Mouse (Mus musculus): ENCODE results near the gene Cables2.

Cables2 gene

DNA sequence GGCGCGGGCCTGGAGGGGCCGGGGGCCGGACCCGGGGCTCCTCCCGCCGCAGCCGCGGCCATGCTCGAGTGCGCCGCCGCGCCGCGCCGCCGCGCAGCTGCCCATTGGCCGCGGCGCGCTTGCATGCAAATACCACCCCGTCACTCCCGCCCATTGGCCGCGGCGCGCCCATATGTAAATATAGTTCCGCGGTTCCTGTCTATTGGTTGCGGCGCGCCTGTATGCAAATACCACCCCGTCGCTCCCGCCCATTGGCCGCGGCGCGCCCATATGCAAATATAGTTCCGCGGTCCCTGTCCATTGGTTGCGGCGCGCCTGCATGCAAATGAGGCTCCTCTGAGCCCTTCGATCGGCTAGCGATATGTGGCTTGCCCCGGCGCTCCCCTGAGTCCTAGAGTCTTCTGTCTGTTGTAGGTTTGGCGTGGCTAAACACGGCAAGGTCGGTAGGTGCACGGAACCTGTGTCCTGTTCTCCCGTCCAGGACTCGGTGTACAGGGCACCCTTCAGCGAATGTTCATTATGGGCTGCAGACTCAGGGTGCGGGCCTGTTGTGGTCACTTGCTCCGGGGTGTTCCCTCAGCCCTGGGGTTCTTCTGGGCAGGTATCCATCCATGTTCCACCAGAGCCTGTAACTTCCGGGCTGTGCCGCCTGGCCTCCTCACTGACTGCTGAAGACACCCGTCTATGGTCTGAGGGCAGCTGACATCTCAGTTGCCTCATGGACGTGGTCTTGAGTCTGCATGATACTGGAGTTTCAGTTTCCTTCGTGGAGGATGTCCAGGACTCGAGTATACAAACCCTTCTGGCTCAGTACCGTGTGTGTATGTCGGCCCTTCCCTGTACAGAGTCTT lies at the start of gene Cables2:
Cables2 (minus strand) TSS at position 103 of the 851 bp plus-strand sequence.
- DNase-seq (ENCODE audit: low read depth in 2 of 2, low spot score in 2 of 2): peak; percentile 86 to 88

DNA sequence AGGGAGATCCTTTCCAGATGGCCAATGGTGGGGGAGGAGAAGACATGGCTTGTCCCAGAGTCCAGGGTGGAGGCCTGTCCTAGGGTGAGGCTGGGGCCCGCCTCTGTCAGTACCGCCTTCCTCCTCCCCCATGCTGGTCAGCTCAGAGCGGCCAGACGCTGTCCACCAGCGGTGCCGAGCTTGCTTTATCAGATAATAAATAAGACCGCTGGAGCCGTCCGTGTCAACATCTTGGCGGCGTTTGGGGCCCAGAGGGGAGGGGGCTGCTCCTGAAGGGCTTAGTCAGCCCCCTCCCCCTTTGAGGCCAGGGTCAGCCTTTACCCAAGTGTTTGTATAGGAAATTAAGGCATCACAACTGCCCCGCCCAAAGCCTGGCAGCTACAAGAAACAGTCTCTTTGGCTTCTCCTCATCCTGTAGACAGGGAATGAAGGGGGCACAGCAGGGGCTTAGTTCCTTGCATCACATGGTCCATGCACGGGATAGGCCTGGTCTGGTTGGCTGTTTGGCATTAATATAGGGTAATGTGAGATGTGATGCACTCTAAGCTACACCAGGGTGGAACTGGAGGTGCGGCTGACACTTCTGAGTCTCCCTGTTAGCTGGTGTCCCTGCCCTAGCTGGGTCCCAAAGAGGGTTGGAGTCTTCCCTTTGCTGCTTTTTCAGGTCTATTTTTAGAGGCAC lies 49.5 kb upstream of the Cables2 start:
- no peak for DNase-seq (ENCODE audit: low read depth in 2 of 2, low spot score in 2 of 2)

DNA sequence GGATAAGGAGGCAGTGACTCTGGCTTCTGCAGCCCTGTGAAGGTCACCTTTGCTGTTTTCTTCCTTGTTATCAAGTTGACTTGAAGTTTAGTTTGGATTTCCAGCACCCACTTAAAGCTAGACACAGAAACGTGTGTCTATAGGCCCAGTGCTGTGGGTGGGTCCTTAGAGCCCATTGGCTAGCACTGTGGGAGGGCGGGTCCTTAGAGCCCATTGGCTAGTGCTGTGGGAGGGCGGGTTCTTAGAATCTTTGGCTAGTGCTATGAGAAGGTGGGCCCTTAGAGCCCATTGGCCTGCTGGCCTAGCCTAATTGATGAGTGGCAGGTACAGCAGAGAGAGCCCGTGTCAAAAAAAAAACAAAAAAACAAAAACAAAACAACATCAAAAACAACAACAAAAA lies 46.9 kb upstream of the Cables2 start:
- no peak for DNase-seq (ENCODE audit: low read depth in 2 of 2, low spot score in 2 of 2)

DNA sequence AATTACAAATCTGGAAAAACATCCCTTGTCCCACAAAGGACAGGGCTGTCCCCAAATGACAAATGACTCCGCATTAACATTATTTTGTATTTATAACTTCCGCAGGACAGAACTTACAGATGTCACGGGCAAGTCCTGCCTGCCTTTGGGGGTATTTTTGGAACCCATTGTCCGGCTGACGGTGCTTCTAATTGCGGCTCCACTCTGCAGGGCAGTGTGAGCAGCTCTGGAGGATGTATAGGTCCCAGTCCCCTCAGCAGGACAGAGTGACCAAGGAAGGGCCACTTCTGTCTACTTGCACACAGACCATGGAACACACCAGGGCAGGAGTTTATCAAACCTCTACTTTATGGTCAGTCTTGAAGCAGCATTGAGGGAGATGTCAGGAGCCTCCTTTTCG lies 44.3 kb upstream of the Cables2 start:
- DNase-seq (ENCODE audit: low read depth in 2 of 2, low spot score in 2 of 2): no peak

DNA sequence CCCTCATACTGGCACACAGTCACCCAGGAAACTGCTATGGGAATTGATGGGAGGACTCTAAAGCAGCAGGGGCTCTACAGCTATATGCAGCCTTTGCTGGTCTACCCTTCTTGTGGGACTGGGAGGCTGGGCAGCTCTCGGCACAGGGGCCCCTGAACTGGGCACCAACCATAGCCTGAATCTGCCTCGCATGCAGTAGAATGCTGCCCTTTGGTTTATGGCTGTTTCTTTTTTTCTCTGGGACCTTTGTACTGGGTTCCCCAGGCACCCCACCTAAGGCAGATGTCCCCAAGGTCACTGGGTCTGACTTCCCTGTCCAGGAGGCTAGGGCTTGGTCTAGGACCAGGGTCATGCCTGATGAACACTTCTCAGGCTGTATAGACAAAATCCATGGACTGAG lies 41.0 kb upstream of the Cables2 start:
- no peak for DNase-seq (ENCODE audit: low read depth in 2 of 2, low spot score in 2 of 2)

DNA sequence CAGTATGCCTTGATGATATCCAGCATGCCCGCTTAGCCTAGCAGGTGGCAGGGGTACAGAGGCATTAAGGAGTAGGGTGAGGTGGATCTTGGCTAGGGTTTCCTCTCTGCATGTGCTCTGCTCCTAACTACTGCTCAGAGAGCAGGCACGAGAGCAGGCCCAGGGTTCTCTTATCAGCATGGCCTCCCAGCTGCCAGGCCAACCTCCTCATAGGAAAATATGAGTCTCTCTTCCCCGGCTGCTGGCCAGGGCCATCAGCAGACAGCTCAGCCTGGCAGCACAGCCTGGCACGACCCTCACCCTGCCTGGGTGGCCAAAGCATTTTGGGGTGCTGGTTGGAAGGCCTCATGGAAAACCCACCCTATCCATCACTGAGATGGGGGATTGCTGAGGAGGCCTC lies 37.9 kb upstream of the Cables2 start:
- DNase-seq (ENCODE audit: low read depth in 2 of 2, low spot score in 2 of 2): no peak

DNA sequence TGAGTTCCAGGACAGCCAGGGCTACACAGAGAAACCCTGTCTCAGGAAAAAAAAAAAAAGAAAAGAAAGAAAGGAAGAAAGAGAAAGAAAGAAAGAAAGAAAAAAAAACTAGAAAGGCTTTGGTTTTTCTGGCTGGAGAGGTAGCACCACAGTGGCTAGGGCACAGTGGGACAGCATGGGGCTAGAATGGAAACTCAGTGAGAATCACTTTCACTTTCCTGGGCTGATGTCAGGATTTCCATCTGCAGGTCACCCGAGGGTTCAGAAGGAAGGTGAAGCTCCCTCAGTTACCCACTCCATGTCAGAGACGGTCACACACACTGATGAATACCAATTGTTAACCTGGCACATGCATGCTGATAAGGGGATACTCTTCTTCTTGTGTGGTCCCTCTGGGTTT lies 34.4 kb upstream of the Cables2 start:
- no peak for DNase-seq (ENCODE audit: low read depth in 2 of 2, low spot score in 2 of 2)

DNA sequence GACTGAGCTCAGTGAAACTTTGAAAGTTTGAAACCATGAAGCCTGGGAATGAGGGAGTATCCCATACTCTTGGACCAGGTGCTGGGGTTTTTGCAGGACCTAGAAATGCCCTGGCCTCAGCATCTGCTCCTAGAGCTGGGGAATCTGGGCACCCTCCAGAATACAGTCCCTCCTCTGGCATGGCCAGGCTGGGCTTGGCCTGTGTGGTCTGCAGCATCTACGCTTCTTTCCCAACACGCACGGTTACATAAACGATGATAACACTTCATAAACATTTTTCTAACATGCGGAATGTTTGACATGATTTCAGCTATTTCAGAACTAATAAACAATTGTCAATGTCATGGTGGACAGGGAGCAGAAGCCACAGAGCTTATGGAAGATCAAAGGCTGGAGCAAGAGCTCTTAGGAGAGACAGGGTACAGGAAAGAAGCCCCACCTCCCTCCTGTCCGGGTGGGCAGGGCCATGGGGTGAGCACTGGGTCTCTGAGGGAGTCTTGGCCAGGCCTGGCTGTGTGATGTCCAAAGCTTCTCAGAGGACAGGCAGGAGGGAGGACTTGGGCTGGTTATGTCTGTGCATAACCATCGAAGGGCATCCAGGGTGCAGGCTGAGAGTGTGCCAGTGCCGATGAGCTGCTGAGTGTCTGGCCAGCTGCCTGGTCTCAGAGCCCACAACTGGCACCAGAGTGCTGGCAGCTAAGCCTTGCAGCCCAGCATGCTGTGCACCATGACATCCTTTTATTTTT lies 33.3 kb upstream of the Cables2 start:
- DNase-seq (ENCODE audit: low read depth in 2 of 2, low spot score in 2 of 2): no peak

DNA sequence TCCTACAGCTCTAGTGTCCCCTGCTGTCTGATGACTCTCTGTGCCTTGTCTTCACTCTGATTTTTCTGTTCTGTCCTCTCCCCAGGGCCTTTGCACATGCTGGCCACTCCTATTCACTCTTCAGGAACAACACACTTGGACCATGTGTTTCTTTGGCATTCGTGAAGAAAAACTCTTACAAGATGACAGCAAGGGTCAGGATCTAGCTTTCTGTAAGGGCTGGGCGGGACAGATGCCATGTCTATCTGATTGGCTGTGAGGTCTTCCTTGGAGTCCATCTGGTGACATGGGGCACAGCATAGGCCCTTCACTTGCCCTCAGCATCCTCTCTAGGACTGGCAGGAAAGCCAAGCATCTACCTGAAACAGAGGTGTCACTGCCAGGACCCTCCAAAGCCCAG lies 32.7 kb upstream of the Cables2 start:
- DNase-seq (ENCODE audit: low read depth in 2 of 2, low spot score in 2 of 2): no peak

DNA sequence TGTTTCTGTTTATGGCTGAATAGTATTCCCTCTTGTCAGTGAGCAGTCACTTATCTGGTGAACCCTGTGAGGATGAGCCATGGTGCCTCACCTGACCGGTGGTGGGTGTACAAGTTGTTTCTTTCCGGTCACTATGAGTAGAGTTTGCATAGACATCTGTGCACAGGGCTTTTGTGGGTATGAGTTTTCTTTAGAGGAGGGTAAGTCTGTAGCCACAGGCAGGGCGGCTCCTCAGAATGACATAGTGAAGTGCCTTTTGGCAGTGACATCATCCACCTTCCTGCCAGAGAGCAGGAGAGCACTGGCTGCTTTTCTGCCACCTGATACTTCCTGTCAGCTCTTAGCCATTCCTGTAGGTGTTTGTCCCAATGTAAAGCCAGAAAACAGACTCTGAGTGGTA lies 32.2 kb upstream of the Cables2 start:
- DNase-seq (ENCODE audit: low read depth in 2 of 2, low spot score in 2 of 2): peak; percentile 21 to 27

DNA sequence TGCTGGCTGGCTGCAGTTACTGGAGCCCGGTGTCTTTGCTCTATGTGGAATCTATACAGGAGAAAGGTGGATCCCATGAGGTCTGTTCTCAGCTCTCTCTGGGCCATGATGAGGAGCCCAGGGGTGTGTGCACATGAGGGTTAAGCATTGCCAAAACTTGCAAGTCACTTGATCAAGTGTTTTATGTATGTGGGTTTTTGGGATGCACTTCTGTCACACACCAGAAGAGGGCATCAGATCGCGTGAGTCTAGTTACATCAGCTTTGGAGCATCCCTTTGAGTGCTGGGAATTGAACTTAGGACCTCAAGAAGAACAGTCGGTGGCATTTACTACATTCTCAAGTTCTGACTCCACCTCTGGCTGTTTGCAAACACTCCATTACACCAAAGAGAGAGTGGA lies 31.3 kb upstream of the Cables2 start:
- no peak for DNase-seq (ENCODE audit: low read depth in 2 of 2, low spot score in 2 of 2)

DNA sequence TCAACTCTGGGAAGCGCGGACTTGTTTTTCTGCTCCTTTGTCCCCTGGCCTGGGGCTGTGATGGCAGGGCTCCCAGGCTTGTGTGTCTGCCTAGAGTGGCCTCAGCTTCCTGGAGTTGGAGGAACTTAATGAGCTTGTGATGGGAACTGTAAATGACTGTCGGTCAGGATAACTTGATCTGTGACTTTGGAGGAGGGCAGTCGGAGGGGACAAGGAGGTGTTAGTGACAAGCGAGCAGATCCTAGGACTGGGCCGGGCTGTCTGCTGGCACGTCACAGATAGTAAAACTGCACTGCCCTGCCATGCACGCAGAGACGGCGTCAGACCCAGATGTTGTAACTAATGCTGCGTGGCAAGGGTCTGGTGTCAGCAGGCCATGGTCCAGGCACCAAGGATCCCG lies 30.2 kb upstream of the Cables2 start:
- DNase-seq (ENCODE audit: low read depth in 2 of 2, low spot score in 2 of 2): no peak

DNA sequence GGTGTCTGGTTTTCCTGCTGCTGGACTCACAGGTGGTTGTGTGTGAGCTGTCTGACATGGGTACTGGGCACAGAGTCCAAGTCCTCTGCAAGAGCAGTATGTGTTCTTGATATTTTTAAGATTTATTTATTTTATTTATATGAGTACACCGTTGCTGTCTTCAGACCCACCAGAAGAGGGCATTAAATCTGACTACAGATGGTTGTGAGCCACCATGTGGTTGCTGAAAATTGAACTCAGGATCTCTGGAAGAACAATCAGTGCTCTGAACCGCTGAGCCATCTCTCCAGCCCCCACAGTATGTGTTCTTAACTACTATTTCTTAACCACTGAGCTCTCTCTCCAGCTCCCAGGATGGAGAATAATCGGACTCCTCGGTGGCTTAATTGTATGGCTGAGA lies 28.9 kb upstream of the Cables2 start:
- DNase-seq (ENCODE audit: low read depth in 2 of 2, low spot score in 2 of 2): no peak

DNA sequence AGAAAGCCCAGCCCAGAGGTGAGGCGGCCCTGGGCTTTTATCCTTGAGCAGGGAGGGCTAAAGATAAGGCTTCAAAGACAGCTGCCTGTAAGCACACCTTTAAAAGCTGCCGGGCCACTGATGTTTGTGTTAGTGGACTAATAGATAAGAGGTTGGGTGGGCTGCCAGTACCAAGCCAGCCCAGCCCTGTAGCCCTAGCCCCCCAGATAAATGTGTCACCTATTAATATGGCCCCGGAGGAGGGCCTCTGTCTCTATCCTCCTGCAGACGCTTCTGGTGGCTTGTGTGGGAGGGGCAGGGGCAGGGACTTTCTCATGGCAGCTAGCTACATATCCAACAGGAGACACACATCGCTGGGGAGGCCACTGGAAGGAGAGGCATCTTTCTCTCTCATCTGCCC lies 27.5 kb upstream of the Cables2 start:
- DNase-seq (ENCODE audit: low read depth in 2 of 2, low spot score in 2 of 2): no peak

DNA sequence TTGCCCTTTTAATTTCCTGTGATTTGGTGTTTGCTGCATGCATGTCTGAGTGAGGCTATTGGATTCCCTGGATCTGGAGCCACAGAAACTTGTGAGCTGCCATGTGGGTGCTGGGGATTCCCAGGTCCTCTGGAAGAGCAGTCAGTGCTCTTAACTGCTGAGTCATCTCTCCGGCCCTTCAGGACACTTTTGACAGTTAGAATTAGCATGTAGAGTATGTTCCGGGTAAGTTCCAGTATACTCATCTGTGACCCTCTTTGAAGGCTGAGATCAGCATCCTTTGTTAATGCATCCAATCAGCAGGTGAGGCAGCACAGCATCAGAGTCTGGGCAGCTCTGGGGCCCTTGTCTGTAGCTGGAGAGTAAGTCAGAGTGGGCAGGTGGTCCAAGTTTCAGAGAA lies 27.0 kb upstream of the Cables2 start:
- DNase-seq (ENCODE audit: low read depth in 2 of 2, low spot score in 2 of 2): no peak

DNA sequence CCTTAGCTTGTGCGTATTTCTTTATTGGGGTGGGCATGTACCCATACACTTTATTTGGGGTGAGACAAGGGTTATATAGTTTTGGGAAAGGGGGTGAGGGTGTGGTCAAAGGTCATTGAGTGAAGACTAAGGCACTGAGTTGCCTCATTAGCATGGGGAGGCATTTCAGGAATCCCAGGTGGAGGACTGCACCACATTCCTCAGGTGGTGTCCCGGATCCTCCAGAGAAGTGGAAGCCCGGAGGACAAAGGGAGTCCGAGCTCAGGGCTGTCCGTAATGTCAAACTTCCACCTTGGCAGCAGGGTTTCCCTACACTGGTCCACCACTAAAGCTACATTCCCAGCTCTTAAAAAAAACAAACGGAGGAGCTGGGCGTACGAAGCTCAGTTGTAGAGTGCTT lies 19.6 kb upstream of the Cables2 start:
- DNase-seq (ENCODE audit: low read depth in 2 of 2, low spot score in 2 of 2): no peak

DNA sequence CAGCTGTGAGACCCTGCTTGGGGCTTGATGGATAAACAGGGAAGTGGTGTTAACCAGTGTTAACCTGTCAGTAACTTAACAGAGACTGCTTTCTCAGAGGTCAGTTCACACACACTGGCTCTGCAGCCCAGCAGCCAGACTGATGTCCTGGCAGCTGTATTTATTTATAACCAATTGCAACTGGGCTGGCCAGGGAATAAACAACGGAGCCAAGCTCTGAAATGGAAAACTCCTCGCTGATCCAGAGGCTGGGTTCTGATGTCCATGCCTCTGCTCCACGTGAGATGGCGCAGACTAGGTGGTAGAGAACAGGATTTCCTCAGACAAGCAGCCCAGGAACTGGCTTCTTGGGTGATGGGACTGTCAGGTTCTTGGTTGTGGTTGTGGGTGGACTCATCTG lies 18.7 kb upstream of the Cables2 start:
- no peak for DNase-seq (ENCODE audit: low read depth in 2 of 2, low spot score in 2 of 2)

DNA sequence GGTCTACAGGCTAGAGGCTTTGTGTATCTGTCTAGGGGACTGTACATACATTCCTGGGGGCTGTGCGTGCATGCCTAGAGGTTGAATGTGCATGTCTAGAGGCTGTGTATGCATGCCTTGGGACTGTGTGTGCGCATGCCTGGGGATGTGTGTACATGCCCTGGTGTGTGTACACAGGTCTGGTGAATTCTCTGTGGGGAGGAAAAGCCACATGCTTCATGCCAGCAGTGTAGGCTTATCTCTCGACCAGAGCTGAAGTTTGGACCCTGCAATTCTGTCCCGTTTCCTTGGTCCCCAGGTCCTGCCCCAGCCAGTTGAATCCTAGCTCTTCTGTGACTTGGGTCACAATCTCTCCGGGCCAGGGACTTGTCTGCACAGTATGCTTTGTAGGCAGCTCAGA lies 18.3 kb upstream of the Cables2 start:
- no peak for DNase-seq (ENCODE audit: low read depth in 2 of 2, low spot score in 2 of 2)

DNA sequence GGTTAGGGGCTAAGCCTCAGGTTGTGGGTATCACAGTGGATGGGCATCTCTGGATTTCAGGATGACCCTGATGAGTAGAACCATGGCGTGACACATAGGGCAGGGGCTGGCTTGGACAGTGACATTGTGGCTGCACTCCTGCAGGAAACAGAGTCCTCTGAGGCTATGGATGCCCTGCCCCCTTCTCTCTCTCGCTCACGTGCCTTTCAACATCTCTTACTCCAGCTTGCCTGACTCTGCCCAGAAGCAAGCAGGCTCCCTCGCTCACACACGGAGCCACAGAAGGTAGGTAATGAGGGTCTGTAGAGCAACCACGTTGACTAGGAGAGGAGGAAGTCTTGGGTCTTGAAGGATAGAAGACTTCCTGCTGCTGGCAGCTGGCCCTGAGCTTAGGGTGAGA lies 17.2 kb upstream of the Cables2 start:
- DNase-seq (ENCODE audit: low read depth in 2 of 2, low spot score in 2 of 2): no peak

DNA sequence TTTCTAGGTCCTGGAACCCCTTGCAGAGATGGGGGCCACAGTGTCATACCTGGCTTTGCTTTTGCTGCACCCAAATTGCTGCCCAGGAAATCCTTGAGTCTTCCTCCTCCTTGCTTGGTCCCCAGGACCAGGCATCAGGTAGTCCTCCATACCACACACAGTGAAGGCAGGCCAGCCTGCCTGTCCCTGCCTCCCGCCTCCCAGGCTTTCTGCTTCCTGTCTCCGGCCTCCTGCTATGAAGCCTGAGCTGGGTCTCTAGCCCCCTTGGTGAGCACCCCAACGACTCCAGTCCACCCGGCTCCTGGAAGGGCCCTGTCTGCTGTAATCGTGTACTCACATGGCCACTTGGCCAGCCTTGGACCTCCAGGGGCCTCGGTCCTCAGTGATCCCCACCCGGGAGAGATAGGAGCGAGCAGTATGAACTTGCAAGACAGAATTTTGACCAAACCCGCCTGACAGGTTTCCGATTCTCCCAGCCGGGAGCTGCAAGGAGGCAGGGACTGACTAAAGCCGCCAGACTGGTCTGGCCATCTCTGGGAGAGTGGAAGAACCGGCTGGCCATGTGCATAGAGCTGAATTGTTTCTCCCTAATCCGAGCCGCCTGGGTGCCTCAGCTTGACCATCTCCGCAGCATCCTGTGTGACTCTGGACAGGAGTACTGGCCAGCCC lies 16.3 kb upstream of the Cables2 start, which contains the start of gene Rbbp8nl:
Rbbp8nl (minus strand) TSS at position 440 of the 669 bp plus-strand sequence.
- DNase-seq (ENCODE audit: low read depth in 2 of 2, low spot score in 2 of 2): no peak

DNA sequence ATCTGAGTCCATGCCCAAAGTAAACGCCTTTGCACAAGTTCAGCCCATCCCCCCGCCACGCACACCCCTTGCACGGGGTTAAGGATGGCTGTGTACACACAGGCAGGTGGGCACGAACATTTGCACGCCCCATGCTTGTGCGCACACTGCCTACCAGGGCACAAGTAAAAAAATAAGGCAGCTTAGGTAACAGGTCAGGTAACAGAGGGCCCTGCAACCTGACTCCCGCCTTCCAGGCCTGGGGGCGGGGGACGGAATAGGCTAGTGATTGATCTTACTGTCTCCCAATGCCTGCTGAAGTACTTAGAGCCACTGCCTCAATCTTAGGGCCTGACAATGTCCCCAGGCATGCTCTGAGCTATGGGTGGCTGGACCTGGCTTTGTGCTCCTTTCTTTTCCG lies 15.7 kb upstream of the Cables2 start:
- DNase-seq (ENCODE audit: low read depth in 2 of 2, low spot score in 2 of 2): no peak

Measured in CD8-positive naive resting alpha-beta T cell, adult 2 months (primary cell).